Mouse (Mus musculus): ENCODE data around the gene 2210016L21Rik. TPM values are rescaled to one million over a fixed set of nuclear protein-coding genes. Genes with fewer than 3 reads are reported as not detected.

The 2210016L21Rik gene
- total RNA-seq, 1 experiment: 16.7 TPM

DNA sequence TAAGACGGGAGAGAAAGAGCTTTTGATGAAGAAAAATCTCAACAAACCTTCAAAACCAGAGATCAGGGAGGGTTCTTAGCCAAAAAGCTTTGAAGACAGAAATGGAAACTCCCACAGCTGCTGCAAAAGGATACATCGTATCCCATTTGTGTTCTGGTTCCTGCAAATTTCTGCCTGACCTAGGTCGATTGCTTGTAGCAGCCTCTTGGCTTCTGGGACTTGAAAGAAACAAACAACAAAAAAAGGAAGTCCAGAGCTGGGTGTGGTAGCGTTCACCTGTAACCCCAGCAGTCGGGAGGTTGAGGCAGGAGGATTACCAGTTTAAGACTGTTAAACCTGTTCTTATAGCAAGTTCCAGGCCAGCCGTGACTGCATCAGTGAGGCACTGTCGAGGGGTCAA lies 43.1 kb upstream of the 2210016L21Rik start:
- H3K4me1 ChIP-seq (ENCODE audit: control insufficient read depth in 2 of 2, insufficient read depth in 2 of 2, low read length in 2 of 2, poor library complexity in 1 of 2): peaks cover 0 to 11% of the 10 kb centered on the region in 2 experiments; a peak in 1 of 4 replicates
- in situ Hi-C loops (cut with MboI; ENCODE audit: low sequenced_read_pairs in 2 of 2, unreplicated experiment in 2 of 2): no loop called here

DNA sequence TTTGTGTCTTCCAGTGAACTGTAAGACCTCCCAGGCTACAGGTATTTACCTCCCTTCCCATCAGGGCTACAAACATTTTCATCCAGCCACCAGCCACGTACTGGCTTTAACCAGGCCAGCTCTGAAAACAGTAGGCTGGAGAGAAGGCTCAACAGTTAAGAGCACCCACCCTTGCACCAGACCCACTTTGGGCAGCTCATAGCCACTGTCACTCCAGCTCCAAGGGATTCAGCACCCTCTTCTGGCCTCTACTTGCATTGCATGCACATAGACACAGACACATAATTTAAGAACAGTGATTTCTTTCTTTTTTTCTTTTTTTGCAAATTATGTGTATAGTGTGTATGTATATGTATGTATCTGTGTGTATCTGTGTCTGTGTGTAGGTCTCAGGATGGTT lies 39.5 kb upstream of the 2210016L21Rik start:
- Histone ChIP-seq H3K36me3 (ENCODE audit: control insufficient read depth, insufficient read depth, low read length, poor library complexity, severe bottlenecking) (no peaks in the 10 kb centered on the region), H3K27ac (ENCODE audit: insufficient read depth, low read depth, low read length, poor library complexity, severe bottlenecking) (no peak overlapping the region), H3K4me1 (ENCODE audit: control insufficient read depth in 2 of 2, insufficient read depth in 2 of 2, low read length in 2 of 2, poor library complexity in 1 of 2) (peaks cover 0 to 13% of the 10 kb centered on the region in 2 experiments; a peak in 2 of 4 replicates), H3K4me3 (ENCODE audit: insufficient read depth in 1 of 2, low read depth in 1 of 2, low read length in 2 of 2, poor library complexity in 1 of 2, severe bottlenecking in 1 of 2) (no peak overlapping the region), H3K9ac (ENCODE audit: insufficient read depth, low read depth, low read length, poor library complexity, severe bottlenecking) (no peak overlapping the region), H3K9me3 (ENCODE audit: control insufficient read depth, insufficient read depth, low read depth, low read length) (no peaks in the 10 kb centered on the region)
- no peak for TF ChIP-seq MAFK (IDR thresholded peaks at IDR 0.05; ENCODE audit: insufficient read depth, low read depth, low read length)
- TF ChIP-seq ZNF384 (IDR thresholded peaks at IDR 0.05; ENCODE audit: low read depth, low read length): no peak
- peak; percentile 18; the same call in 1 of the 2 replicates for TF ChIP-seq ZC3H11A (IDR thresholded peaks at IDR 0.05; ENCODE audit: borderline replicate concordance, low read depth, low read length)
- no peak for TF ChIP-seq CHD2 (IDR thresholded peaks at IDR 0.05; ENCODE audit: low read depth, low read length)
- no peak for TF ChIP-seq HCFC1 (IDR thresholded peaks at IDR 0.05; ENCODE audit: borderline replicate concordance, insufficient read depth, low read length)
- peak; percentile 49 for DNase-seq (ENCODE audit: low read depth, low spot score)
- in situ Hi-C loops (cut with MboI; ENCODE audit: low sequenced_read_pairs in 2 of 2, unreplicated experiment in 2 of 2): no loop called here

More for the DNA sequence above, 43.1 kb upstream of the 2210016L21Rik start:
- Histone ChIP-seq H3K36me3 (ENCODE audit: control insufficient read depth, insufficient read depth, low read length, poor library complexity, severe bottlenecking) (no peaks in the 10 kb centered on the region), H3K27ac (ENCODE audit: insufficient read depth, low read depth, low read length, poor library complexity, severe bottlenecking) (no peak overlapping the region), H3K9ac (ENCODE audit: insufficient read depth, low read depth, low read length, poor library complexity, severe bottlenecking) (no peak overlapping the region), H3K4me3 (ENCODE audit: insufficient read depth in 1 of 2, low read depth in 1 of 2, low read length in 2 of 2, poor library complexity in 1 of 2, severe bottlenecking in 1 of 2) (no peak overlapping the region), H3K9me3 (ENCODE audit: control insufficient read depth, insufficient read depth, low read depth, low read length) (no peaks in the 10 kb centered on the region)
- no peak for TF ChIP-seq CHD2 (IDR thresholded peaks at IDR 0.05; ENCODE audit: low read depth, low read length)
- TF ChIP-seq MAFK (IDR thresholded peaks at IDR 0.05; ENCODE audit: insufficient read depth, low read depth, low read length): no peak
- TF ChIP-seq ZNF384 (IDR thresholded peaks at IDR 0.05; ENCODE audit: low read depth, low read length): no peak
- no peak for TF ChIP-seq HCFC1 (IDR thresholded peaks at IDR 0.05; ENCODE audit: borderline replicate concordance, insufficient read depth, low read length)
- TF ChIP-seq ZC3H11A (IDR thresholded peaks at IDR 0.05; ENCODE audit: borderline replicate concordance, low read depth, low read length): no peak
- DNase-seq (ENCODE audit: low read depth, low spot score): no peak

DNA sequence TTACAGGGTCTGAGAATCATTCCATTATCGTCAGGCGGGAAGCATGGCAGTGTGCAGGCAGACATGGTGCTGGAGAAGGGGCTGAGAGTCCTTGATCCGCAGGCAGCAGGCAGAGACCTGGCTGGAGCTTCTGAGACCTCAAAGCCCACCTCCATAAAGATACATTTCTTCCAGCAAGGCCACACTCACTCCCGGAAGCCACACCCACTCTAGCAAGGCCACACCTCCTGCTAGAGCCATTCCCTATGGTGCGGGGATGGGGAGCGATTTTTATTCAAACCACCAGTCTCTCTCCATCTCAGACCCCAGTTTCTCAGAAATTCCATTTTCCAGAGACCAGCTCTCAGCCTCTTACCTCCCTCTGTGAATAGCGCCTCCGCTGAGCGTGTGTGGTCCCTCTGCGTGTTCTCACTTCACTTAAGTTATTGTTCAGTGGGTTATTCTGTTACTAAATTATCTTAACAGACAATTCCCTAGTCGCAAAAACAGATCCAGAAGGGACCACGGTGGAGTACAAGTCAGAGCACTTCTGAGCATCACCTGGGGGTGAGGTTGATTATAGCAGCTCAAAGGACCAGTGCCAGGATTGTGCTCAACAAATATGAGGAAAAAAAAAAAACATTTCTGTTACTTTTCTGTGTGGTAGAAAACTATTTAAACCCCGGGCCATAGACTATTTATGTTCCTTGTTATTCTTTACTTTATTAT lies 33.2 kb upstream of the 2210016L21Rik start:
- H3K27ac ChIP-seq (ENCODE audit: insufficient read depth, low read depth, low read length, poor library complexity, severe bottlenecking): peak overlapping the region; percentile 87
- in situ Hi-C loops (cut with MboI; ENCODE audit: low sequenced_read_pairs in 2 of 2, unreplicated experiment in 2 of 2): no loop called here
- H3K9me3 ChIP-seq (ENCODE audit: control insufficient read depth, insufficient read depth, low read depth, low read length): no peaks in the 10 kb centered on the region
- peaks cover 2 to 8% of the 10 kb centered on the region in 2 experiments; a peak in 2 of 4 replicates for H3K4me1 ChIP-seq (ENCODE audit: control insufficient read depth in 2 of 2, insufficient read depth in 2 of 2, low read length in 2 of 2, poor library complexity in 1 of 2)
- no peak for TF ChIP-seq HCFC1 (IDR thresholded peaks at IDR 0.05; ENCODE audit: borderline replicate concordance, insufficient read depth, low read length)
- no peak for TF ChIP-seq CHD2 (IDR thresholded peaks at IDR 0.05; ENCODE audit: low read depth, low read length)
- no peak for TF ChIP-seq MAFK (IDR thresholded peaks at IDR 0.05; ENCODE audit: insufficient read depth, low read depth, low read length)
- no peak for TF ChIP-seq ZC3H11A (IDR thresholded peaks at IDR 0.05; ENCODE audit: borderline replicate concordance, low read depth, low read length)
- TF ChIP-seq ZNF384 (IDR thresholded peaks at IDR 0.05; ENCODE audit: low read depth, low read length): no peak
- peak overlapping the region; percentile 65 to 71 for H3K4me3 ChIP-seq (ENCODE audit: insufficient read depth in 1 of 2, low read depth in 1 of 2, low read length in 2 of 2, poor library complexity in 1 of 2, severe bottlenecking in 1 of 2)
- H3K9ac ChIP-seq (ENCODE audit: insufficient read depth, low read depth, low read length, poor library complexity, severe bottlenecking): peak overlapping the region; percentile 85
- H3K36me3 ChIP-seq (ENCODE audit: control insufficient read depth, insufficient read depth, low read length, poor library complexity, severe bottlenecking): no peaks in the 10 kb centered on the region
- peak; percentile 47 for DNase-seq (ENCODE audit: low read depth, low spot score)

DNA sequence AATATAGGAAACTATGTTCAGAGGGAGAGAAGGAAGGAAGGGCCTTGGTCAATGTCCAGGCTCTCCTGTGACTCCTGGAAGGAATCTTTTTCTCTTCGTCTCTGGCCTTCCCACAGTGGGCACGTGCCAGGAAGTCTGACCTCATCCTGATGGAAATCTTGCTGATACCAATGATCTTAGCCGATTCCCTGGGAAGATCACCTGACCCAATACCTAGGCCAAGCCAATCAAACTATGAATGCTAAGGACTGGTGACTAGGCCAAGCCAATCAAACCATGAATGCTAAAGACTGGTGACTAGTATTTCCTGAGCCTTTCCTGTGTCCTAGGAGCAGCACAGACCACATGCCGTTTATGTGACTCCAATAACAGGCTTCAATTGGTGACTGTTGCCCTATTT lies 28.3 kb upstream of the 2210016L21Rik start:
- no peak for DNase-seq (ENCODE audit: low read depth, low spot score)
- no peak for TF ChIP-seq ZC3H11A (IDR thresholded peaks at IDR 0.05; ENCODE audit: borderline replicate concordance, low read depth, low read length)
- no peak for TF ChIP-seq CHD2 (IDR thresholded peaks at IDR 0.05; ENCODE audit: low read depth, low read length)
- TF ChIP-seq ZNF384 (IDR thresholded peaks at IDR 0.05; ENCODE audit: low read depth, low read length): no peak
- no peak for TF ChIP-seq MAFK (IDR thresholded peaks at IDR 0.05; ENCODE audit: insufficient read depth, low read depth, low read length)
- no peak for TF ChIP-seq HCFC1 (IDR thresholded peaks at IDR 0.05; ENCODE audit: borderline replicate concordance, insufficient read depth, low read length)
- Histone ChIP-seq H3K9me3 (ENCODE audit: control insufficient read depth, insufficient read depth, low read depth, low read length) (no peaks in the 10 kb centered on the region), H3K4me3 (ENCODE audit: insufficient read depth in 1 of 2, low read depth in 1 of 2, low read length in 2 of 2, poor library complexity in 1 of 2, severe bottlenecking in 1 of 2) (peak overlapping the region in 1 of 2 experiments; percentile 16; a peak in 1 of 4 replicates), H3K36me3 (ENCODE audit: control insufficient read depth, insufficient read depth, low read length, poor library complexity, severe bottlenecking) (no peaks in the 10 kb centered on the region), H3K4me1 (ENCODE audit: control insufficient read depth in 2 of 2, insufficient read depth in 2 of 2, low read length in 2 of 2, poor library complexity in 1 of 2) (peaks cover 4 to 8% of the 10 kb centered on the region in 2 experiments; a peak in 3 of 4 replicates), H3K9ac (ENCODE audit: insufficient read depth, low read depth, low read length, poor library complexity, severe bottlenecking) (peak overlapping the region; percentile 17; the same call in 1 of the 2 replicates), H3K27ac (ENCODE audit: insufficient read depth, low read depth, low read length, poor library complexity, severe bottlenecking) (no peak overlapping the region)
- in situ Hi-C loops (cut with MboI; ENCODE audit: low sequenced_read_pairs in 2 of 2, unreplicated experiment in 2 of 2): no loop called here
